Mouse (Mus musculus): ENCODE results near the gene Gm44511.

GRCm38 (mm10) chr6:128826781-128827180 lies 666 bp upstream of the Gm44511 start:
- no peak for TF ChIP-seq CTCF (IDR thresholded peaks at IDR 0.05; ENCODE audit: borderline replicate concordance, extremely low read depth, insufficient read depth, insufficient read length)
- no peak for TF ChIP-seq POLR2A (IDR thresholded peaks at IDR 0.05; ENCODE audit: borderline replicate concordance, extremely low read depth, insufficient read depth, insufficient read length, poor library complexity, severe bottlenecking)

Measured in brain, embryonic 14.5 days (tissue).